Comparison of ENCODE assay signal across 8 mouse cellular contexts in genomic region chr12:55837495-55837894, GRCm38 (mm10). TPM values are rescaled to one million over a fixed set of nuclear protein-coding genes. Genes with fewer than 3 reads are reported as not detected.
DNase-seq lines count a peak whose midpoint lies in the region; ATAC-seq and TF ChIP-seq lines count a peak whose summit lies in the region.

No protein-coding gene starts in this region.

- no peak for ATAC-seq in lung, embryonic 15.5 days (ENCODE audit: borderline replicate concordance, extremely low read depth, low FRiP score, low TSS enrichment)
- no peak for ATAC-seq in forebrain, embryonic 13.5 days
- ATAC-seq in intestine, postnatal 0 days, result no peak

- H3K4me3 ChIP-seq in lung, embryonic 15.5 days, result peak overlapping the region; percentile 84
- H3K4me3 ChIP-seq in lung, adult 2 months (replicated peaks; ENCODE audit: extremely low read depth, low read depth, low read length), result no peak overlapping the region
- peak overlapping the region; percentile 79; the same call in 1 of the 2 replicates for H3K4me3 ChIP-seq in forebrain, embryonic 13.5 days
- no peak overlapping the region for H3K4me3 ChIP-seq in intestine, postnatal 0 days (ENCODE audit: low read depth, low read length)
- peak overlapping the region; percentile 75 for H3K4me3 ChIP-seq in myocyte

- no peak for TF ChIP-seq POLR2A in lung, adult 2 months (IDR thresholded peaks at IDR 0.05; ENCODE audit: borderline replicate concordance, extremely low read depth, low read depth, low read length)
- no peak for TF ChIP-seq POLR2A in myocyte (IDR thresholded peaks at IDR 0.05; ENCODE audit: insufficient read length, low read depth)

- H3K9me3 ChIP-seq in lung, embryonic 15.5 days, result no peaks in the 10 kb centered on the region
- H3K9me3 ChIP-seq in forebrain, embryonic 13.5 days (replicated peaks), result no peaks in the 10 kb centered on the region
- H3K9me3 ChIP-seq in intestine, postnatal 0 days (ENCODE audit: control insufficient read depth), result no peaks in the 10 kb centered on the region

- peaks cover 12% of the 10 kb centered on the region for H3K36me3 ChIP-seq in lung, embryonic 15.5 days
- H3K36me3 ChIP-seq in forebrain, embryonic 13.5 days (ENCODE audit: poor library complexity, severe bottlenecking), result peaks cover 12% of the 10 kb centered on the region
- H3K36me3 ChIP-seq in intestine, postnatal 0 days (ENCODE audit: control insufficient read depth, insufficient read depth), result 0 out of 2 replicates have a peak, but pooled peaks cover 9% of the 10 kb centered on the region
- H3K36me3 ChIP-seq in myocyte (ENCODE audit: control insufficient read depth, insufficient read depth), result peaks cover 9% of the 10 kb centered on the region

- H3K4me1 ChIP-seq in lung, embryonic 15.5 days, result peaks cover 14% of the 10 kb centered on the region
- no peaks in the 10 kb centered on the region for H3K4me1 ChIP-seq in lung, adult 2 months (ENCODE audit: control insufficient read depth, insufficient read depth, low read length)
- H3K4me1 ChIP-seq in forebrain, embryonic 13.5 days, result peaks cover 15% of the 10 kb centered on the region
- no peaks in the 10 kb centered on the region for H3K4me1 ChIP-seq in intestine, postnatal 0 days (replicated peaks; ENCODE audit: control insufficient read depth, insufficient read depth, low read length)

- H3K79me2 ChIP-seq in myocyte (ENCODE audit: control insufficient read depth, insufficient read depth), result peaks cover 22% of the 10 kb centered on the region

- DNase-seq in lung, adult 2 months, result no peak
- no peak for DNase-seq in thymus, postnatal 10 days (ENCODE audit: low spot score in 2 of 2)
- DNase-seq in frontal cortex, postnatal 14 days (ENCODE audit: low spot score in 2 of 2), result no peak
- DNase-seq in kidney, adult 8-10 months, result no peak

- TF ChIP-seq CTCF in lung, adult 2 months (IDR thresholded peaks at IDR 0.05; ENCODE audit: insufficient read depth, low read length), result no peak
- no peak for TF ChIP-seq CTCF in intestine, postnatal 0 days (IDR thresholded peaks at IDR 0.05; ENCODE audit: low read depth)

- no peaks in the 10 kb centered on the region for H3K27me3 ChIP-seq in lung, embryonic 15.5 days
- H3K27me3 ChIP-seq in forebrain, embryonic 13.5 days, result no peaks in the 10 kb centered on the region
- H3K27me3 ChIP-seq in intestine, postnatal 0 days (replicated peaks; ENCODE audit: control insufficient read depth, insufficient read depth, low read length), result no peaks in the 10 kb centered on the region
- H3K27me3 ChIP-seq in myocyte (ENCODE audit: control insufficient read depth, insufficient read depth, insufficient read length), result no peaks in the 10 kb centered on the region

- no peak overlapping the region for H3ac ChIP-seq in myocyte (ENCODE audit: control insufficient read depth, insufficient read length)

- WGBS in lung, embryonic 15.5 days, result 42% methylated on average over 3 of the region's 3 CpGs
- 50% methylated on average over 3 of the region's 3 CpGs for WGBS in lung, adult 2 months
- WGBS in forebrain, embryonic 13.5 days, result 77% methylated on average over 3 of the region's 3 CpGs
- WGBS in intestine, postnatal 0 days, result 58% methylated on average over 3 of the region's 3 CpGs

- peak overlapping the region; percentile 70 for H3K4me2 ChIP-seq in lung, embryonic 15.5 days
- H3K4me2 ChIP-seq in forebrain, embryonic 13.5 days, result peak overlapping the region; percentile 82
- peak overlapping the region; percentile 81; the same call in 1 of the 2 replicates for H3K4me2 ChIP-seq in intestine, postnatal 0 days (replicated peaks; ENCODE audit: low read depth)
- H3K4me2 ChIP-seq in myocyte (ENCODE audit: low read depth), result peak overlapping the region; percentile 82

- 0 out of 2 replicates have a peak overlapping the region, but pooled peaks have one; percentile 13 for H3K9ac ChIP-seq in lung, embryonic 15.5 days
- H3K9ac ChIP-seq in forebrain, embryonic 13.5 days, result no peak overlapping the region
- H3K9ac ChIP-seq in intestine, postnatal 0 days (ENCODE audit: low read depth, low read length), result no peak overlapping the region

- H3K27ac ChIP-seq in lung, embryonic 15.5 days, result no peak overlapping the region
- no peak overlapping the region for H3K27ac ChIP-seq in forebrain, embryonic 13.5 days
- H3K27ac ChIP-seq in intestine, postnatal 0 days (ENCODE audit: low read depth, low read length), result no peak overlapping the region

TF ChIP-seq in myocyte, 11 proteins besides CTCF, POLR2A, EP300 and RAD21:
- no peak for TF ChIP-seq MYOD1 (IDR thresholded peaks at IDR 0.05; ENCODE audit: control insufficient read depth in 1 of 3, insufficient read length in 2 of 3, low read depth in 2 of 3)
- no peak for TF ChIP-seq POLR2AphosphoS2 (IDR thresholded peaks at IDR 0.05; ENCODE audit: insufficient read length, low read depth)
- TF ChIP-seq CEBPB (IDR thresholded peaks at IDR 0.05; ENCODE audit: insufficient read depth, poor library complexity, severe bottlenecking), result no peak
- TF ChIP-seq TCF3 (IDR thresholded peaks at IDR 0.05; ENCODE audit: insufficient read length, low read depth), result no peak
- no peak for TF ChIP-seq REST (IDR thresholded peaks at IDR 0.05; ENCODE audit: insufficient read depth, insufficient read length)
- no peak for TF ChIP-seq USF1 (IDR thresholded peaks at IDR 0.05; ENCODE audit: low read depth)
- TF ChIP-seq MYOG (IDR thresholded peaks at IDR 0.05; ENCODE audit: control insufficient read depth in 1 of 3, insufficient read depth in 1 of 3, insufficient read length in 2 of 3, low read depth in 2 of 3), result no peak
- no peak for TF ChIP-seq E2F4 (IDR thresholded peaks at IDR 0.05; ENCODE audit: insufficient read depth)
- no peak for TF ChIP-seq MAX (IDR thresholded peaks at IDR 0.05; ENCODE audit: low read depth)
- TF ChIP-seq SRF (IDR thresholded peaks at IDR 0.05; ENCODE audit: control insufficient read depth, insufficient read length, low read depth), result no peak
- TF ChIP-seq TCF12 (IDR thresholded peaks at IDR 0.05; ENCODE audit: insufficient read depth, poor library complexity, severe bottlenecking), result no peak
TF ChIP-seq in myocyte: peak in this region for 0.

RNA-seq across cellular contexts. Expression of gene Brms1l, which starts 1.4 kb away (rescaled TPM):
- polyA plus RNA-seq in lung, embryonic 15.5 days (2015; fragmentation: Nextera tagmentation; extraction: Ambion mirVana), result 48.9 and 49.1 TPM in 2 replicates
- polyA plus RNA-seq in lung, adult 2 months (2012; rRNA removed), result 15.3 and 16.5 TPM in 2 replicates
- 49.5 and 53.9 TPM in 2 replicates for polyA plus RNA-seq in forebrain, embryonic 13.5 days (2015; fragmentation: Nextera tagmentation; extraction: Ambion mirVana)
- polyA plus RNA-seq in intestine, postnatal 0 days (2015; fragmentation: Nextera tagmentation; extraction: Ambion mirVana), result 10.9 and 11.9 TPM in 2 replicates
- polyA plus RNA-seq in myocyte (2012; fragmentation: generic; extraction: Trizol), result 23.1 TPM

RNA-seq across cellular contexts. Expression of gene Ralgapa1, which starts 16.5 kb away (rescaled TPM):
- polyA plus RNA-seq in lung, embryonic 15.5 days (2015; fragmentation: Nextera tagmentation; extraction: Ambion mirVana), result 14.9 and 18.2 TPM in 2 replicates
- 21.6 and 23.2 TPM in 2 replicates for polyA plus RNA-seq in lung, adult 2 months (2012; rRNA removed)
- 14.1 and 14.3 TPM in 2 replicates for polyA plus RNA-seq in forebrain, embryonic 13.5 days (2015; fragmentation: Nextera tagmentation; extraction: Ambion mirVana)
- polyA plus RNA-seq in intestine, postnatal 0 days (2015; fragmentation: Nextera tagmentation; extraction: Ambion mirVana), result 7.7 and 7.8 TPM in 2 replicates
- 4.4 TPM for polyA plus RNA-seq in myocyte (2012; fragmentation: generic; extraction: Trizol)

Comparison
In these comparisons a context has a peak if more than half of its experiments do, and no peak if none do; other contexts are left out.
1. H3K4me3 ChIP-seq: peak in lung, embryonic 15.5 days (single experiment), forebrain, embryonic 13.5 days (single experiment) and myocyte (single experiment); none in lung, adult 2 months (single experiment) and intestine, postnatal 0 days (single experiment).
2. Peak in every context shown above with its lines, with median percentiles within 50 percentile points of each other: H3K4me2 ChIP-seq.